Mouse (Mus musculus): ENCODE measurements around the gene Gm20547. TPM values are rescaled to one million over a fixed set of nuclear protein-coding genes. Genes with fewer than 3 reads are reported as not detected.
A peak's percentile ranks its signal among the peaks of the same experiment; 100 is the strongest.

Gene Gm20547
- polyA plus RNA-seq (2016; fragmentation: Nextera tagmentation; extraction: Ambion mirVana) = 0.05 and 0.11 TPM in 2 replicates

- Histone ChIP-seq H3K4me3 (peak within 1 kb of the TSS; percentile 23; the same call in 1 of the 2 replicates), H3K9me3 (no peaks in the 10 kb centered on the region), H3K27ac (no peak within 1 kb of the TSS), H3K27me3 (ENCODE audit: poor library complexity, severe bottlenecking) (peaks cover 22% of the 10 kb centered on the region), H3K36me3 (replicated peaks) (no peaks in the 10 kb centered on the region), H3K4me1 (peaks cover 17% of the 10 kb centered on the region)
- DNase-seq (ENCODE audit: extremely low spot score, low spot score) = no peak
- 7% methylated on average over 15 of the region's 15 CpGs for WGBS
Observed at GRCm38 (mm10) chr17:34881683-34882310, at the start of gene Gm20547. Gm20547 (minus strand) TSS chr17:34882042.

- Histone ChIP-seq H3K27me3 (ENCODE audit: poor library complexity, severe bottlenecking) (peaks cover 12% of the 10 kb centered on the region), H3K4me3 (peak within 1 kb of the TSS; percentile 78), H3K9me3 (no peaks in the 10 kb centered on the region), H3K27ac (peak within 1 kb of the TSS; percentile 84), H3K36me3 (replicated peaks) (peaks cover 21% of the 10 kb centered on the region), H3K4me1 (peaks cover 38% of the 10 kb centered on the region)
- whole genome bisulfite sequencing = under 1% methylated on average over 38 of the region's 38 CpGs
- peak; percentile 99 for DNase-seq (ENCODE audit: extremely low spot score, low spot score)
Observed at GRCm38 (mm10) chr17:34931061-34931734, 49.4 kb upstream of the Gm20547 start, which contains the start of gene Neu1. Neu1 (plus strand) TSS chr17:34931253.

DNA sequence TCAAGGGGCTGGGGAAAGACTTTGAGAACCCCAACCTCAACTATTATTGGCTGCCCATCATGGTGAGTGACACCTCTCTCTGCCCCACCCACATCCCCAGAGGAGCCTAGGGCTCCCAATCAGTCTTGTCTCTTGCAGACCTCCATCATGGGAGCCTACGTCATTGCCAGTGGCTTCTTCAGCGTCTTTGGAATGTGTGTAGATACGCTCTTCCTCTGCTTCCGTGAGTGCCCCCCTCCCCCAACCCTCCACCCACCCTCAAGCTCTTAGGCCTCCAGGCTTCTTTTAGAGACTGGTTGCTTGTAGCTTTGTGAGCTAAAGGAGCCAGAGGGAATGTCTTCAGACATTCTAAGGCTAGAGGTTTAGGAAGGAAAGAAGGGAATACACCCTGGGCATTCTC lies 47.0 kb upstream of the Gm20547 start:
- no peak overlapping the region for H3K27ac ChIP-seq
- 80% methylated on average over 4 of the region's 4 CpGs for WGBS
- H3K9me3 ChIP-seq = no peaks in the 10 kb centered on the region
- H3K4me1 ChIP-seq = peaks cover 22% of the 10 kb centered on the region
- no peak for DNase-seq (ENCODE audit: extremely low spot score, low spot score)
- H3K27me3 ChIP-seq (ENCODE audit: poor library complexity, severe bottlenecking) = peaks cover 12% of the 10 kb centered on the region
- H3K4me3 ChIP-seq = no peak overlapping the region
- H3K36me3 ChIP-seq (replicated peaks) = peaks cover under 1% of the 10 kb centered on the region; the same call in 1 of the 2 replicates

- no peaks in the 10 kb centered on the region for H3K9me3 ChIP-seq
- WGBS = 89% methylated on average over 18 of the region's 18 CpGs
- H3K27ac ChIP-seq = no peak overlapping the region
- peaks cover 7% of the 10 kb centered on the region for H3K27me3 ChIP-seq (ENCODE audit: poor library complexity, severe bottlenecking)
- no peak for DNase-seq (ENCODE audit: extremely low spot score, low spot score)
- H3K4me3 ChIP-seq = no peak overlapping the region
- peaks cover 18% of the 10 kb centered on the region for H3K4me1 ChIP-seq
- no peaks in the 10 kb centered on the region for H3K36me3 ChIP-seq (replicated peaks)
Observed at GRCm38 (mm10) chr17:34927306-34928019, 45.6 kb upstream of the Gm20547 start.

GRCm38 (mm10) chr17:34924258-34924657 lies 42.4 kb upstream of the Gm20547 start:
- Histone ChIP-seq H3K27ac (no peak overlapping the region), H3K36me3 (replicated peaks) (no peaks in the 10 kb centered on the region), H3K27me3 (ENCODE audit: poor library complexity, severe bottlenecking) (no peaks in the 10 kb centered on the region), H3K4me1 (no peaks in the 10 kb centered on the region), H3K4me3 (no peak overlapping the region), H3K9me3 (no peaks in the 10 kb centered on the region)
- 72% methylated on average over 5 of the region's 5 CpGs for WGBS
- no peak for DNase-seq (ENCODE audit: extremely low spot score, low spot score)

DNA sequence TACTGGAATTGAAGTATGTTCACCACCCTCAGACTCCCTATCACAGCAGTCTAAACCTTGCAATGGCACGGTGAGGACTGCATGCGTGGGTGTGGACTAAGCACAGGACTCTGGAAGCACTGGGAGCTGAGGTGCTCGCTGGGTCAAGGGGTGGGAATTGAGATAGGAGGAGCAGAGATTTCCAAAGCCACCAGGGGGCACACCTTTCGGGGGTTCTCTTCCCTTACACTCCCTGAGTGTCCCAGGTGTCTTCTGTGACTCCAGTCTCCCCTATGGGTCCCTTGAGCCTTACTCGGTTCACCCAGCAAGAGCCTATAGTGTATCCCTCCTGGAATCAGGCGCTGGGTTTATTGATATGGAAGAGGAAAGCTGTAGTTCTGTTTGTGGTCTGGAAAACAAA lies 41.1 kb upstream of the Gm20547 start:
- Histone ChIP-seq H3K27ac (no peak overlapping the region), H3K4me1 (no peaks in the 10 kb centered on the region), H3K9me3 (no peaks in the 10 kb centered on the region), H3K4me3 (no peak overlapping the region), H3K36me3 (replicated peaks) (no peaks in the 10 kb centered on the region), H3K27me3 (ENCODE audit: poor library complexity, severe bottlenecking) (no peaks in the 10 kb centered on the region)
- 62% methylated on average over 6 of the region's 6 CpGs for WGBS
- no peak for DNase-seq (ENCODE audit: extremely low spot score, low spot score)

- H3K4me1 ChIP-seq = peaks cover 16% of the 10 kb centered on the region
- peaks cover 21% of the 10 kb centered on the region for H3K36me3 ChIP-seq (replicated peaks)
- H3K27ac ChIP-seq = no peak overlapping the region
- DNase-seq (ENCODE audit: extremely low spot score, low spot score) = no peak
- H3K9me3 ChIP-seq = no peaks in the 10 kb centered on the region
- no peak overlapping the region for H3K4me3 ChIP-seq
- H3K27me3 ChIP-seq (ENCODE audit: poor library complexity, severe bottlenecking) = no peaks in the 10 kb centered on the region
- 89% methylated on average over 9 of the region's 9 CpGs for WGBS
Observed at GRCm38 (mm10) chr17:34917188-34917587, 35.3 kb upstream of the Gm20547 start.

DNA sequence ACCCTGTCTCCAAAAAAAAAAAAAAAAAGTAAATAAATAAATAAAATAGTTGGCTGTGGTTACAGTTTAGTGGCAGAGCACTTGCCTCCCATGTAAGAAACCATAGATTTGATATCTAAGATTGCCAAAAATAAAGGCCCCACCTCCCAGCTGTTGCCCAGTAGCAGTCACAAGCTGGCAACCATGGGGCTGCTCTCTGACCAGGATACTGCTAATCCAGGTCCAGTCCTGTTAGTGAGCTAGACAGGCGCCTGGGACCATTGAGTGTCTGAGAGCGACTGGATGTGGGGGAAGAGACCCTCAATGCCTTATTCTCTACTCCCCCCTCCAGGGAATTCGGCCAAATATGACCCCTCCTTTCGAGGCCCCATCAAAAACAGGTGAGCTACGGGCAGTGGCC lies 34.5 kb upstream of the Gm20547 start:
- Histone ChIP-seq H3K36me3 (replicated peaks) (peaks cover 30% of the 10 kb centered on the region), H3K4me1 (peaks cover 16% of the 10 kb centered on the region), H3K27me3 (ENCODE audit: poor library complexity, severe bottlenecking) (no peaks in the 10 kb centered on the region), H3K9me3 (no peaks in the 10 kb centered on the region), H3K27ac (no peak overlapping the region), H3K4me3 (no peak overlapping the region)
- no peak for DNase-seq (ENCODE audit: extremely low spot score, low spot score)
- WGBS = 89% methylated on average over 5 of the region's 5 CpGs

- H3K9me3 ChIP-seq = no peaks in the 10 kb centered on the region
- peak overlapping the region; percentile 11; the same call in 1 of the 2 replicates for H3K4me3 ChIP-seq
- DNase-seq (ENCODE audit: extremely low spot score, low spot score) = no peak
- H3K36me3 ChIP-seq (replicated peaks) = peaks cover 39% of the 10 kb centered on the region
- peaks cover 16% of the 10 kb centered on the region for H3K4me1 ChIP-seq
- WGBS = 21% methylated on average over 11 of the region's 11 CpGs
- peak overlapping the region; percentile 48 for H3K27ac ChIP-seq
- no peaks in the 10 kb centered on the region for H3K27me3 ChIP-seq (ENCODE audit: poor library complexity, severe bottlenecking)
Observed at GRCm38 (mm10) chr17:34915410-34915831, 33.6 kb upstream of the Gm20547 start.

GRCm38 (mm10) chr17:34913930-34914665 lies 32.3 kb upstream of the Gm20547 start, which contains the start of gene Slc44a4:
Slc44a4 (plus strand) TSS chr17:34914466.
- peaks cover 16% of the 10 kb centered on the region for H3K4me1 ChIP-seq
- H3K36me3 ChIP-seq (replicated peaks) = peaks cover 52% of the 10 kb centered on the region
- H3K4me3 ChIP-seq = peak within 1 kb of the TSS; percentile 11; the same call in 1 of the 2 replicates
- 34% methylated on average over 18 of the region's 18 CpGs for WGBS
- peak within 1 kb of the TSS; percentile 48; the same call in 1 of the 2 replicates for H3K27ac ChIP-seq
- no peaks in the 10 kb centered on the region for H3K9me3 ChIP-seq
- no peak for DNase-seq (ENCODE audit: extremely low spot score, low spot score)
- H3K27me3 ChIP-seq (ENCODE audit: poor library complexity, severe bottlenecking) = no peaks in the 10 kb centered on the region

GRCm38 (mm10) chr17:34911945-34912351 lies 30.1 kb upstream of the Gm20547 start:
- Histone ChIP-seq H3K9me3 (no peaks in the 10 kb centered on the region), H3K27me3 (ENCODE audit: poor library complexity, severe bottlenecking) (no peaks in the 10 kb centered on the region), H3K27ac (no peak overlapping the region), H3K4me1 (peaks cover 16% of the 10 kb centered on the region), H3K4me3 (peak overlapping the region; percentile 8; the same call in 1 of the 2 replicates), H3K36me3 (replicated peaks) (peaks cover 73% of the 10 kb centered on the region)
- DNase-seq (ENCODE audit: extremely low spot score, low spot score) = peak; percentile 70
- WGBS = 50% methylated on average over 5 of the region's 5 CpGs

DNA sequence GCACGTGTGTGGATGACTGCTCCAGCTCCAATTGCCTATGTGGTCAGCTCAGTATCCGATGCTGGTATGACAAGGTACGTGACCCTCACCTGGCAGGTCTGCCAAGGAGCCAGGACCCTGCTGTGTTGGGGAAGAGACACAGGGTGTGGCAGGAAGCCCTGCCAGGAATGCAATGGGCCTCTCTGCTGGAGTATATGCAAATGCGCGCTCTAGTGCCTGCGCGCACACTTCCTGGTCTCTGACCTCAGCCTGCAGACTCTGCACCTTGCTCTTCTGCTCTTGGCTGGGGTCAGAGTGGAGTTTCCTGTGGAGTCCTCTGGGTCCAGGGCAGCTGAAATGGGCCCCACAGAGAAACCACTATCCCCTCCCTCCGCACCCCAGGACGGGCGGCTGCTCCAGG lies 29.1 kb upstream of the Gm20547 start:
- WGBS = 92% methylated on average over 10 of the region's 10 CpGs
- H3K36me3 ChIP-seq (replicated peaks) = peaks cover 83% of the 10 kb centered on the region
- no peaks in the 10 kb centered on the region for H3K27me3 ChIP-seq (ENCODE audit: poor library complexity, severe bottlenecking)
- H3K27ac ChIP-seq = no peak overlapping the region
- H3K4me1 ChIP-seq = peaks cover 16% of the 10 kb centered on the region
- no peaks in the 10 kb centered on the region for H3K9me3 ChIP-seq
- peak overlapping the region; percentile 9; the same call in 1 of the 2 replicates for H3K4me3 ChIP-seq
- no peak for DNase-seq (ENCODE audit: extremely low spot score, low spot score)
